Mouse (Mus musculus) lung, adult 2 months (tissue): Measurements from ENCODE around the gene Myf6. TPM values are rescaled to one million over a fixed set of nuclear protein-coding genes. Genes with fewer than 3 reads are reported as not detected.

ENCODE experiments used
- DNase-seq: peaks from one replicate; pipeline ENCODE4 v3.0.0; 2022
- H3K4me1 ChIP-seq: fragments of 200-500 bp; 2 replicates; pipeline ENCODE4 v1.6.1; 2011; ENCODE audit warnings: low read length; ENCODE audit not compliant: control insufficient read depth, insufficient read depth
- H3K4me3 ChIP-seq: fragments of 200-500 bp; replicated peaks from 2 replicates; pipeline ENCODE3; 2011; ENCODE audit warnings: low read depth, mild to moderate bottlenecking, control low read depth, low read length; ENCODE audit errors: extremely low read depth
- CTCF ChIP-seq: fragments of 200-500 bp; IDR thresholded peaks from 2 replicates; pipeline ENCODE4 v1.5.1; 2011; ENCODE audit warnings: mild to moderate bottlenecking, low read length, control low read depth; ENCODE audit not compliant: insufficient read depth
- POLR2A ChIP-seq: fragments of 200-500 bp; IDR thresholded peaks from 2 replicates; pipeline ENCODE4 v1.6.1; 2011; ENCODE audit warnings: low read depth, mild to moderate bottlenecking, control low read depth, low read length, borderline replicate concordance; ENCODE audit errors: extremely low read depth
- WGBS: fragments of 180-500 bp; shearing (Covaris S2); methylation state at CpG from one replicate; pipeline ENCODE4 v1.1.7; 2018; 5-methylcytosine and 5-hydroxymethylcytosine counted together
- polyA plus RNA-seq: library from polyadenylated mRNA; depleted of rRNA; stranded (reverse); fragments of >200 nt; gene quantifications from 2 replicates; pipeline ENCODE4 v1.2.3, GENCODE M21; 2012

Gene Myf6
- polyA plus RNA-seq, 1 experiment: 2.3 TPM

GRCm38 (mm10) chr10:107496402-107496801 lies 1.9 kb upstream of the Myf6 start:
- no peaks in the 10 kb centered on the region for H3K4me1 ChIP-seq
- 72% methylated on average over 1 of the region's 1 CpGs for WGBS
- no peak for TF ChIP-seq CTCF
- no peak for TF ChIP-seq POLR2A

GRCm38 (mm10) chr10:107493580-107494474 lies 710 bp downstream of the Myf6 start:
- TF ChIP-seq POLR2A (no peak), CTCF (no peak)
- Histone ChIP-seq H3K4me1 (no peaks in the 10 kb centered on the region), H3K4me3 (no peak overlapping the region)
- DNase-seq: no peak
- WGBS: 55% methylated on average over 20 of the region's 20 CpGs

More at GRCm38 (mm10) chr10:107496402-107496801, 1.9 kb upstream of the Myf6 start:
- DNase-seq: no peak
- H3K4me3 ChIP-seq: no peak overlapping the region

- Histone ChIP-seq H3K4me1 (no peaks in the 10 kb centered on the region), H3K4me3 (no peak overlapping the region)
- no peak for TF ChIP-seq POLR2A
- no peak for TF ChIP-seq CTCF
- DNase-seq: no peak
- WGBS: 24% methylated on average over 18 of the region's 18 CpGs
Observed at GRCm38 (mm10) chr10:107492867-107493579, 1.5 kb downstream of the Myf6 start.

GRCm38 (mm10) chr10:107488654-107489315 lies 5.8 kb downstream of the Myf6 start:
- no peak overlapping the region for H3K4me3 ChIP-seq
- H3K4me1 ChIP-seq: no peaks in the 10 kb centered on the region
- WGBS: 36% methylated on average over 12 of the region's 12 CpGs
- DNase-seq: no peak
- TF ChIP-seq POLR2A: no peak
- no peak for TF ChIP-seq CTCF

GRCm38 (mm10) chr10:107486770-107487169 lies 7.8 kb downstream of the Myf6 start:
- DNase-seq: no peak
- 54% methylated on average over 12 of the region's 12 CpGs for WGBS
- Histone ChIP-seq H3K4me1 (no peaks in the 10 kb centered on the region), H3K4me3 (no peak overlapping the region)
- TF ChIP-seq CTCF (no peak), POLR2A (no peak)

- Histone ChIP-seq H3K4me3 (no peak within 1 kb of the TSS), H3K4me1 (no peaks in the 10 kb centered on the region)
- TF ChIP-seq POLR2A (no peak), CTCF (no peak)
- no peak for DNase-seq
- WGBS: 79% methylated on average over 8 of the region's 8 CpGs
Observed at GRCm38 (mm10) chr10:107485870-107486269, 8.7 kb downstream of the Myf6 start, which contains the start of gene Myf5. Gene Myf5, minus strand, starts transcription at chr10:107486134.

- no peak for TF ChIP-seq CTCF
- no peak for TF ChIP-seq POLR2A
Observed at GRCm38 (mm10) chr10:107484050-107484449, 10.5 kb downstream of the Myf6 start.

GRCm38 (mm10) chr10:107473497-107473896 lies 21.0 kb downstream of the Myf6 start:
- H3K4me3 ChIP-seq: no peak overlapping the region
- no peaks in the 10 kb centered on the region for H3K4me1 ChIP-seq
- no peak for DNase-seq
- TF ChIP-seq POLR2A (no peak), CTCF (peak; percentile 54)
- 35% methylated on average over 2 of the region's 2 CpGs for WGBS

More at GRCm38 (mm10) chr10:107484050-107484449, 10.5 kb downstream of the Myf6 start:
- Histone ChIP-seq H3K4me3 (no peak overlapping the region), H3K4me1 (no peaks in the 10 kb centered on the region)
- WGBS: 54% methylated on average over 10 of the region's 10 CpGs
- no peak for DNase-seq

GRCm38 (mm10) chr10:107471712-107472111 lies 22.8 kb downstream of the Myf6 start:
- no peak for DNase-seq
- TF ChIP-seq POLR2A (no peak), CTCF (no peak)
- Histone ChIP-seq H3K4me1 (no peaks in the 10 kb centered on the region), H3K4me3 (no peak overlapping the region)
- WGBS: 80% methylated on average over 5 of the region's 5 CpGs
